Mouse (Mus musculus): Measurements from ENCODE around the gene 4930507D05Rik.

GRCm38 (mm10) chr10:62474944-62475343 lies 25.7 kb downstream of the 4930507D05Rik start:
- TF ChIP-seq POLR2A (IDR thresholded peaks at IDR 0.05; ENCODE audit: extremely low read depth, insufficient read depth, low read length) (no peak), CTCF (IDR thresholded peaks at IDR 0.05; ENCODE audit: low read depth, low read length) (no peak)

All from liver, adult 2 months (tissue).